Mouse (Mus musculus) lung, embryonic 15.5 days (tissue): Measurements from ENCODE around the gene Emc8. TPM values are rescaled to one million over a fixed set of nuclear protein-coding genes. Genes with fewer than 3 reads are reported as not detected.
A peak's percentile ranks its signal among the peaks of the same experiment; 100 is the strongest.

Experiments
- ATAC-seq: fragments of 200-750 bp; cut with Nextera tagmentation; 2 replicates; pipeline ENCODE4 v1.8.0; 2017; ENCODE audit warnings: moderate number of reproducible peaks, borderline replicate concordance; ENCODE audit not compliant: low FRiP score, low TSS enrichment; ENCODE audit errors: extremely low read depth
- H3K27ac ChIP-seq: fragments of 300-500 bp; sonication (generic); 2 replicates; pipeline ENCODE4 v1.5.1; 2015; ENCODE audit warnings: moderate library complexity, mild to moderate bottlenecking, inconsistent platforms
- H3K27me3 ChIP-seq: fragments of 300-500 bp; sonication (generic); 2 replicates; pipeline ENCODE4 v1.6.1; 2015; ENCODE audit warnings: inconsistent platforms
- H3K36me3 ChIP-seq: fragments of 300-500 bp; sonication (generic); 2 replicates; pipeline ENCODE4 v1.6.1; 2015; ENCODE audit warnings: inconsistent platforms
- H3K4me1 ChIP-seq: fragments of 300-500 bp; sonication (generic); 2 replicates; pipeline ENCODE4 v1.6.1; 2015; ENCODE audit warnings: inconsistent platforms
- H3K4me2 ChIP-seq: fragments of 300-500 bp; sonication (generic); 2 replicates; pipeline ENCODE4 v1.6.1; 2015; ENCODE audit warnings: inconsistent platforms, mild to moderate bottlenecking, moderate library complexity
- H3K4me3 ChIP-seq: fragments of 300-500 bp; sonication (generic); 2 replicates; pipeline ENCODE4 v1.5.1; 2015; ENCODE audit warnings: mild to moderate bottlenecking, inconsistent platforms
- H3K9ac ChIP-seq: fragments of 300-500 bp; sonication (generic); 2 replicates; pipeline ENCODE4 v1.6.1; 2015; ENCODE audit warnings: inconsistent platforms
- H3K9me3 ChIP-seq: fragments of 300-500 bp; sonication (generic); 2 replicates; pipeline ENCODE4 v1.6.1; 2016; ENCODE audit warnings: inconsistent platforms
- WGBS: fragments of 180-500 bp; shearing (Covaris S2); methylation state at CpG from one replicate; pipeline ENCODE4 v1.1.7; 2015; 5-methylcytosine and 5-hydroxymethylcytosine counted together
- polyA plus RNA-seq: library from polyadenylated mRNA; unstranded; fragments of >200 nt; fragmentation: Nextera tagmentation; extraction: Ambion mirVana; gene quantifications from 2 replicates; pipeline ENCODE4 v1.2.1, GENCODE M21; 2015

The Emc8 gene
- 264 and 278 TPM in 2 replicates for polyA plus RNA-seq

DNA sequence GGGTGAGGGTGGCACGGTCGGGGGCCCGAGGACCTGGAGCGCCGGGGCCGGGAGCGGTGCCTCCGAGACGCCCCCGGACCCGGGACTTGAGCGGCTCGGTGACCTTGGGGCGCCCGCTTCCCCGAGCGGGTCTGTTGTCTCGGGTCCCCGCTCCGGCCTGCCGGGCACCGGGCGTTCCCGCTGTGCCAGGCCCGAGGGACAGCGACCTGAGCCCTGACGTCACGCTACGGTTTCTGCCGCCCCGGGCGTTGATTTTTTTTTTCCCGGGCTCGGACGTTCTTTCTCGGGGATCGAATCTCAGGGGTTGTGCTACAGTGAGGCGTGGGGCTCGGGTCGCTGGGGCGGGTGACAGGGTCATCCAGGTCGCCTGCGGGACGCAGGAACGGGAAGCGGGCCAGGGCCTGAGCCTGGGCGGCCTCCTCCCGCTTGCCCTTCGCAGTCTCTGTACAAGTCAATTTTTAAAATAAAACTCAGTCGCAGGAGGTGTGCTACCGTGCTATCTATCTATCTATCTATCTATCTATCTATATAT, at the start of gene Emc8:
TSS of gene Emc8 (minus strand) at position 200 of the 532 bp plus-strand sequence.
- Histone ChIP-seq H3K9ac (peak within 1 kb of the TSS; percentile 96), H3K4me1 (peaks cover 38% of the 10 kb centered on the region), H3K4me2 (peak within 1 kb of the TSS; percentile 83), H3K27me3 (no peaks in the 10 kb centered on the region), H3K9me3 (no peaks in the 10 kb centered on the region), H3K27ac (peak within 1 kb of the TSS; percentile 80), H3K36me3 (peaks cover 37% of the 10 kb centered on the region), H3K4me3 (peak within 1 kb of the TSS; percentile 81)
- WGBS, result under 1% methylated on average over 51 of the region's 51 CpGs
- peak; percentile 55 for ATAC-seq

GRCm38 (mm10) chr8:120715996-120716680, 47.8 kb upstream of the Emc8 start:
- H3K4me2 ChIP-seq, result no peak overlapping the region
- no peak overlapping the region for H3K9ac ChIP-seq
- H3K4me1 ChIP-seq, result no peaks in the 10 kb centered on the region
- H3K27ac ChIP-seq, result no peak overlapping the region
- no peaks in the 10 kb centered on the region for H3K36me3 ChIP-seq
- no peak for ATAC-seq
- WGBS, result 68% methylated on average over 15 of the region's 15 CpGs
- H3K4me3 ChIP-seq, result no peak overlapping the region
- no peaks in the 10 kb centered on the region for H3K9me3 ChIP-seq
- H3K27me3 ChIP-seq, result no peaks in the 10 kb centered on the region

DNA sequence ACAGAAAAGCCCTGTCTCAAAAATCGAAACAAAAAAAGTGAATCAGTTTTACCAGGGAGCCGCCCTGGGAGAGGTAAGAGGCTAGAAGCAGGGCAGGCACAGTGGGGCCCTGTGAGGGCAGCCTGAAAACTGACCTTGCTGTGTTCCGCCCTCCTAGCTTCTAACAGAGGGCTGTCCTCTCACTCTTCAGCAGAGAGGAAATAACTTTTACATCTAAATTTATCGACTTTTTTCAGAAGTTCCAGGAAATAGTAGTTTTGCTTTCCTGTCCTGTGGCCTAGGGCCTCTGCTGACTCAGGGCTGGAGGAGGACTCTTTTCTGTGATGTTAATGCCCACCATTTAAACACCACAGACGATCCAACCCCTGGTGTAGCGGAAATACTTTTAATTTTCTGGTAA, 46.8 kb upstream of the Emc8 start:
- Histone ChIP-seq H3K27me3 (no peaks in the 10 kb centered on the region), H3K4me2 (no peak overlapping the region), H3K4me1 (no peaks in the 10 kb centered on the region), H3K9ac (no peak overlapping the region), H3K4me3 (no peak overlapping the region), H3K36me3 (no peaks in the 10 kb centered on the region), H3K27ac (no peak overlapping the region), H3K9me3 (no peaks in the 10 kb centered on the region)
- no peak for ATAC-seq
- whole genome bisulfite sequencing, result 73% methylated on average over 6 of the region's 6 CpGs

- Histone ChIP-seq H3K27ac (no peak overlapping the region), H3K9ac (no peak overlapping the region), H3K9me3 (no peaks in the 10 kb centered on the region), H3K4me3 (no peak overlapping the region), H3K36me3 (no peaks in the 10 kb centered on the region), H3K4me2 (no peak overlapping the region), H3K4me1 (peaks cover 5% of the 10 kb centered on the region; the same call in 1 of the 2 replicates), H3K27me3 (no peaks in the 10 kb centered on the region)
- ATAC-seq, result no peak
- WGBS, result 54% methylated on average over 10 of the region's 10 CpGs
Observed at GRCm38 (mm10) chr8:120709176-120709575, 40.8 kb upstream of the Emc8 start.

DNA sequence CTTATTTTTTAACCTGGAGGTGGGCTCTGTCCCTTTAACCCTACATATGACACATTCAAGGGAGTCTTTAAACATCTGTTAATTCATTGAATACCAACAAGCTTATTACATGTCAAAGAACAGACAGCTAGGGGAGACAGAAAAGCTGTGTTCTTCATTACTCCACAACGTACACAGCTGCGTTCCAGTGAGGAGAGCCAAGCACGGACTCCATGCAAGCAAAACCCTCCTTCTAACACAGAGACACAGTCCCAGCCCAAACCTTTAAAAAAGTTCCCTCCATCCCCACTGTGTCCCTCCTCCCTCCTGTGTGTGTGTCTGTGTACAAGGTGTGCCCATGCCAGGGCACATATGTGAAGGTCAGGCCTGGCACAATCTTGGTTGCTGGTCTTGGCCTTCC, 37.8 kb upstream of the Emc8 start:
- no peaks in the 10 kb centered on the region for H3K9me3 ChIP-seq
- peaks cover 15% of the 10 kb centered on the region; the same call in 1 of the 2 replicates for H3K27me3 ChIP-seq
- no peak overlapping the region for H3K4me2 ChIP-seq
- H3K27ac ChIP-seq, result 0 out of 2 replicates have a peak overlapping the region, but pooled peaks have one; percentile 8
- H3K4me1 ChIP-seq, result peaks cover 5% of the 10 kb centered on the region; the same call in 1 of the 2 replicates
- no peak for ATAC-seq
- 64% methylated on average over 3 of the region's 3 CpGs for WGBS
- H3K36me3 ChIP-seq, result no peaks in the 10 kb centered on the region
- no peak overlapping the region for H3K4me3 ChIP-seq
- H3K9ac ChIP-seq, result no peak overlapping the region

DNA sequence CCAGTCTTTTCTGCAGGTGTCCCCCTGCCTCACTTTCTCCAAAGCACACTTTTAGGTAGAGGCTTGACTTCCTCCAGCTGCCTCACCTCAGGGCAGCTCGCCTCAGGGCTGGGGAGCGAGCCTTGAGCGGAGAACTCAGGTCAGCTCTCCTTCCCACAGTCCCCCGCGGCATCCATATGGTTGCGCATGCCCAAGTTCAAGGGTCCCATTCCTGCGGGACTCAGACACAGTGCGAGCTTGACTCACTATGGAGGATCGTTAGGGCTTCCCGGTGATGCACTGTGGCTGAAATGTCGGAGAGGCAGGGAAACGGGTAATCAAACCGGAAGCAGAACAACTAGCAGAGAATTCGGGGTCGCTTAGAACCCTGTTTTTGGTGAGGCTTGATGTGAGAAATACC, 36.8 kb upstream of the Emc8 start:
- Histone ChIP-seq H3K9me3 (no peaks in the 10 kb centered on the region), H3K27ac (no peak overlapping the region), H3K4me2 (no peak overlapping the region), H3K27me3 (peaks cover 15% of the 10 kb centered on the region; the same call in 1 of the 2 replicates), H3K9ac (no peak overlapping the region), H3K36me3 (no peaks in the 10 kb centered on the region), H3K4me3 (no peak overlapping the region), H3K4me1 (peaks cover 8% of the 10 kb centered on the region)
- WGBS, result 80% methylated on average over 15 of the region's 15 CpGs
- ATAC-seq, result no peak

GRCm38 (mm10) chr8:120704203-120704602, 35.8 kb upstream of the Emc8 start:
- no peak for ATAC-seq
- Histone ChIP-seq H3K4me2 (no peak overlapping the region), H3K4me1 (peaks cover 17% of the 10 kb centered on the region), H3K27ac (no peak overlapping the region), H3K36me3 (no peaks in the 10 kb centered on the region), H3K27me3 (peaks cover 15% of the 10 kb centered on the region; the same call in 1 of the 2 replicates), H3K4me3 (no peak overlapping the region), H3K9ac (no peak overlapping the region), H3K9me3 (no peaks in the 10 kb centered on the region)
- 43% methylated on average over 9 of the region's 9 CpGs for WGBS

GRCm38 (mm10) chr8:120701758-120702465, 33.5 kb upstream of the Emc8 start:
- Histone ChIP-seq H3K4me2 (no peak overlapping the region), H3K9ac (no peak overlapping the region), H3K9me3 (no peaks in the 10 kb centered on the region), H3K36me3 (no peaks in the 10 kb centered on the region), H3K4me3 (no peak overlapping the region), H3K4me1 (peaks cover 36% of the 10 kb centered on the region), H3K27ac (no peak overlapping the region), H3K27me3 (peaks cover 15% of the 10 kb centered on the region; the same call in 1 of the 2 replicates)
- ATAC-seq, result no peak
- WGBS, result 58% methylated on average over 19 of the region's 19 CpGs

DNA sequence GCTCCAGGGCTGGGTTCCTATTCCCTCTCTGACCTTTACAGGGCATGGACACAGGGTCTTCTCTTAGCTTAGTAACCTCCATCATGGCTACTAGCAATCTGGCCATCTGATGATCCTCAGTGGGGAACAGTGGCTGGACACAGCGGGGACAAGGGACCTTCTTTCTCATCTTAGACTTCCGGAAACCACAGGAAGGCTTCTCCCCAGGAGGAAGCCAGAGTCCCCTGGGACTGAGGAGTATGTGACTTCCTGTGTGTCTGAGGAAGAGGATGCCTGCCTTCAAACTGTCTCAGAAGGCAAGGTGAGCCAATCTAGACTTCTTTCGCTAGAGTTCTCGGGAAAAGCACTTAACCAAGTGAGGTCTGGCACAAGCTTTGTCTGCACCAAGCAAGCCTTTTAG, 31.7 kb upstream of the Emc8 start:
- no peak overlapping the region for H3K4me2 ChIP-seq
- H3K36me3 ChIP-seq, result no peaks in the 10 kb centered on the region
- peak overlapping the region; percentile 45 for H3K27ac ChIP-seq
- H3K4me1 ChIP-seq, result peaks cover 47% of the 10 kb centered on the region
- H3K4me3 ChIP-seq, result no peak overlapping the region
- no peak for ATAC-seq
- H3K27me3 ChIP-seq, result peaks cover 15% of the 10 kb centered on the region; the same call in 1 of the 2 replicates
- H3K9me3 ChIP-seq, result no peaks in the 10 kb centered on the region
- no peak overlapping the region for H3K9ac ChIP-seq
- WGBS, result 71% methylated on average over 4 of the region's 4 CpGs

- 45% methylated on average over 2 of the region's 2 CpGs for WGBS
- Histone ChIP-seq H3K4me1 (peaks cover 50% of the 10 kb centered on the region), H3K9me3 (no peaks in the 10 kb centered on the region), H3K36me3 (no peaks in the 10 kb centered on the region), H3K4me2 (no peak overlapping the region), H3K4me3 (no peak overlapping the region), H3K9ac (no peak overlapping the region), H3K27me3 (peaks cover 15% of the 10 kb centered on the region; the same call in 1 of the 2 replicates), H3K27ac (peak overlapping the region; percentile 45)
- ATAC-seq, result no peak
Observed at GRCm38 (mm10) chr8:120699565-120699964, 31.2 kb upstream of the Emc8 start.

DNA sequence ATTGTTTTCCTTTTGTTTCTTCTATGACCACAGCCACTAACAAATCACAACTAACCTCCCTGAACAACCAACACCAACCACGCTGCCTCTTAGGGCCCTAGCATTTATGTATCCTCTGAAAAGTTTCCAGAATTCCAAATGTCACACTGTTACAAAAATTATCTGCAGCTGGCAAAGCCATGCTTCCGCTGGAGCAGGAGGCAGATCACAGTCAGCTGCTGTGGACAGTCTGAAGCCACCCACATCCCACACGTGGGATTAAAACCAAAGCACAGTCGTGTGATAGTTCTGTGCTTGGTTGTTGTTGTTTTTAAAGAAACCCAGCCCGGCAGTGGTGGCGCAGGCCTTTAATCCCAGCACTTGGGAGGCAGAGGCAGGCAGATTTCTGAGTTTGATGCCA, 30.7 kb upstream of the Emc8 start:
- Histone ChIP-seq H3K4me3 (no peak overlapping the region), H3K27me3 (peaks cover 15% of the 10 kb centered on the region; the same call in 1 of the 2 replicates), H3K4me1 (peaks cover 55% of the 10 kb centered on the region), H3K9me3 (no peaks in the 10 kb centered on the region), H3K9ac (no peak overlapping the region), H3K27ac (peak overlapping the region; percentile 85), H3K4me2 (no peak overlapping the region), H3K36me3 (no peaks in the 10 kb centered on the region)
- 48% methylated on average over 6 of the region's 6 CpGs for WGBS
- ATAC-seq, result no peak

DNA sequence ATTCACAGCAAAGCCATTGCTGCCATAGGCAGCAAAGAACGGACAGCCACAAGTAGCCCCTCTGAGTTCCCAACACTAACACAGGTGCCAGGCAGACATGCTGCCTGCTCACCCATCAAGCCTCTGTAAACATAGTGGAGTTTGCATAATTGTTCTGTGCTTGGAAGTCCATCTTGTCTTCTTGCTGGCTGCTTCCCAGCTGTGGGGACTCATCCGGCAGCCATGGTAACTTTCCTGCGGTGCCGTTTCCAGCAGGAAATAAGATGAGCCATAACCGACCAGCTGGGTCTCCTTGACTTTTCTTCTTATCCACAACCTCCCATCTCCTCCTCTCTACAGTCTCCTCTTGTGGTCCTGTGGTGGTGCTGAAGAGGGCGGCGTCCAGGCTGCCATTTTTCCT, 30.1 kb upstream of the Emc8 start:
- Histone ChIP-seq H3K36me3 (no peaks in the 10 kb centered on the region), H3K27me3 (peaks cover 10% of the 10 kb centered on the region; the same call in 1 of the 2 replicates), H3K4me3 (no peak overlapping the region), H3K9me3 (no peaks in the 10 kb centered on the region), H3K9ac (no peak overlapping the region), H3K27ac (peak overlapping the region; percentile 85), H3K4me1 (peaks cover 60% of the 10 kb centered on the region), H3K4me2 (no peak overlapping the region)
- 38% methylated on average over 7 of the region's 7 CpGs for WGBS
- ATAC-seq, result no peak
